Mouse (Mus musculus): ENCODE measurements around the gene Mtmr3. TPM values are rescaled to one million over a fixed set of nuclear protein-coding genes. Genes with fewer than 3 reads are reported as not detected.

Mtmr3 gene
- polyA plus RNA-seq (2015; fragmentation: Nextera tagmentation; extraction: Ambion mirVana) = 15.4 and 18.5 TPM in 2 replicates

DNA sequence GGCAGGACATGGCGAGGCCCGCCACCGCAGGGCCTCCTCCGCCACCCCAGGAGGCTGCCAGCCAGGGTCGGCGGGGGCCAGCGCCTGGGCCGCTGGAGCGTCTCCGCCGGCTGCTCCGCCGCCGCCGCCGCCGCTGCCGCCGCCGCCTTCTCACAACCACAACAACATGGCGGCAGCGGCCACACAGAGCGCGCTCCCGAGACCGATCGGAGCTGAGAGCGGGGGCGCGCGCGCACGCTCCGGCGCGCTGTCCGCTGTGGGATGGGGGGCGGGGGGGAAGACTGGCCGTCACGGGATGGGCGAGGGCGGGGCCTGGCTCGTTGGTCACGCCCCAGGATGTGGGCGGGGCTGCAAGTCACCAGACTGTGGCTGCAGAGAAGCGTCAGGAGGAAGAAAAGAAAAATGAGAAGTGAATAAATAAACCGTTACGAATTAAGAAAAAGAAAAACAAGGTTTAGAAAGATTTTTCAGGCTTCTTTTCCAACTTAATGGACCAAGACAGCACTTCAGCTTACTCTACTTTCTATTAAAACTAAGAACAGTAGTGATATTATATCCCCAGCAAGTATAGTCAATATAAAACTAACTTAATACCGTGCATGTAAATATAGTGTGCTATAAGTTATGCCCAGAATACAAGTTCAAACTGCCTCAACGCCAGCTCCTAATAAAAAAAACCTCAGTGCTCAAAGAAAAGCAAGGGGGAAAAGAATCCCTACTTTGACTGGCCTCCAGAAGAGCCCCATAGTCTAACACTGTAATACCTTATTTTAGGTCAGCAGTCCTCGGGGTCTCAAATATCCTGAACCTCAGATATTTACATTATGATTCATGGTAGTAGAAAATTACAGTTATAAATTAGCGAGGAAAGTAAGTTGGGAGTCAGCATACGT lies at the start of gene Mtmr3:
TSS of gene Mtmr3 (minus strand) at position 256 of the 893 bp plus-strand sequence.
- Histone ChIP-seq H3K9ac (ENCODE audit: low read depth, low read length) (peak within 1 kb of the TSS; percentile 99), H3K27me3 (replicated peaks; ENCODE audit: control insufficient read depth, insufficient read depth, low read length) (no peaks in the 10 kb centered on the region), H3K36me3 (ENCODE audit: control insufficient read depth, insufficient read depth, low read length) (no peaks in the 10 kb centered on the region), H3K27ac (ENCODE audit: low read length) (peak within 1 kb of the TSS; percentile 93), H3K9me3 (ENCODE audit: control insufficient read depth, low read length) (no peaks in the 10 kb centered on the region), H3K4me1 (ENCODE audit: control insufficient read depth, insufficient read depth, low read length) (peaks cover 8% of the 10 kb centered on the region), H3K4me2 (ENCODE audit: low read depth, low read length) (peak within 1 kb of the TSS; percentile 67), H3K4me3 (ENCODE audit: low read length) (peak within 1 kb of the TSS; percentile 98)
- peak; percentile 95 for ATAC-seq
- 3% methylated on average over 51 of the region's 53 CpGs for WGBS

- H3K36me3 ChIP-seq (ENCODE audit: control insufficient read depth, insufficient read depth, low read length) = peaks cover 2% of the 10 kb centered on the region
These were observed 49.1 kb upstream of the Mtmr3 start for GRCm38 (mm10) chr11:4643722-4644121.

DNA sequence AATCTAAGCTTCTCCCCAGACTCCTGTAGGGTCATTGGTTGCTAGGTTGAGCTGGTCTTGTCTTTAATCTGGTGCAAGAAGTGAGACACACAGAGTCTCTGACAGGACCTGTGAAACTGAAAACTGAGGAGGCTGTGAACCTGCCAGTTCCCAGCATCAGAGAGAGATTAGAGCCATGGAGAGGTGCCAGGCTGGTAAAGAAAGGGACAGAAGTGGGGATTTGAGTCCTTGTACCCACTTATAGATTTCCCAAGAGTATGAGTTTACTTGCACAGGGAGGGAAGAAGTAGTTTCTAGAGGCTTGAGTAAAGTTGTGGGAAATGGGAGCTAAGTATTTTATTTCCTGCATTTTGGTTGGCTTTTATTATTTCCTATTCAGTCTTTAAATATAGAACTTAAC lies 46.5 kb upstream of the Mtmr3 start:
- no peak for ATAC-seq
- Histone ChIP-seq H3K9me3 (ENCODE audit: control insufficient read depth, low read length) (no peaks in the 10 kb centered on the region), H3K27me3 (replicated peaks; ENCODE audit: control insufficient read depth, insufficient read depth, low read length) (no peaks in the 10 kb centered on the region)

More at GRCm38 (mm10) chr11:4643722-4644121, 49.1 kb upstream of the Mtmr3 start:
- Histone ChIP-seq H3K9ac (ENCODE audit: low read depth, low read length) (no peak overlapping the region), H3K27me3 (replicated peaks; ENCODE audit: control insufficient read depth, insufficient read depth, low read length) (no peaks in the 10 kb centered on the region), H3K4me2 (ENCODE audit: low read depth, low read length) (no peak overlapping the region), H3K27ac (ENCODE audit: low read length) (no peak overlapping the region), H3K4me1 (ENCODE audit: control insufficient read depth, insufficient read depth, low read length) (peaks cover under 1% of the 10 kb centered on the region; the same call in 1 of the 2 replicates), H3K9me3 (ENCODE audit: control insufficient read depth, low read length) (no peaks in the 10 kb centered on the region), H3K4me3 (ENCODE audit: low read length) (no peak overlapping the region)
- WGBS = 71% methylated on average over 5 of the region's 5 CpGs
- ATAC-seq = no peak

DNA sequence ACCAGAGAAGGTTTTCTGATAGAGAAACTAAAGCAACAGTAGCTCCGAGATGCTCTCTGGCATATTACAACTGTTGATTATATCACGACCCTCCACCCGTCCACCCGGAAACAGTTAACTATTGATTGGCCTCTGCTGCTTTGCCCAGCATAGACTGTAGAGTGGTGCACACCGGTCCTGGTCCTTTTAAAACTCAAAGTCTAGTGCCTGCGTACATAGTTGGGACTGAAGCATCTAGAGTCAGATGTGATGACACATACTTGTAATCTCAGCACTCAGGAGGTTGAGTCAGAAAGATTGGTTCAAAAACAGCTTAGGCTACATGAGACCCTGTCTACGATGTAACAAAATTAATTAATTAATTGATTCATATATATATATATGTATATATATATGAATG lies 43.6 kb upstream of the Mtmr3 start:
- peak overlapping the region; percentile 78 for H3K9ac ChIP-seq (ENCODE audit: low read depth, low read length)
- H3K36me3 ChIP-seq (ENCODE audit: control insufficient read depth, insufficient read depth, low read length) = no peaks in the 10 kb centered on the region
- H3K4me2 ChIP-seq (ENCODE audit: low read depth, low read length) = peak overlapping the region; percentile 82
- ATAC-seq = peak; percentile 29
- H3K4me1 ChIP-seq (ENCODE audit: control insufficient read depth, insufficient read depth, low read length) = peaks cover 8% of the 10 kb centered on the region; the same call in 1 of the 2 replicates
- peak overlapping the region; percentile 91 for H3K27ac ChIP-seq (ENCODE audit: low read length)
- H3K9me3 ChIP-seq (ENCODE audit: control insufficient read depth, low read length) = no peaks in the 10 kb centered on the region
- no peaks in the 10 kb centered on the region for H3K27me3 ChIP-seq (replicated peaks; ENCODE audit: control insufficient read depth, insufficient read depth, low read length)
- WGBS = 14% methylated on average over 7 of the region's 7 CpGs
- H3K4me3 ChIP-seq (ENCODE audit: low read length) = peak overlapping the region; percentile 70

More for the DNA sequence above, 46.5 kb upstream of the Mtmr3 start:
- Histone ChIP-seq H3K9ac (ENCODE audit: low read depth, low read length) (no peak overlapping the region), H3K4me1 (ENCODE audit: control insufficient read depth, insufficient read depth, low read length) (peaks cover 8% of the 10 kb centered on the region; the same call in 1 of the 2 replicates), H3K4me3 (ENCODE audit: low read length) (no peak overlapping the region), H3K27ac (ENCODE audit: low read length) (no peak overlapping the region), H3K4me2 (ENCODE audit: low read depth, low read length) (no peak overlapping the region), H3K36me3 (ENCODE audit: control insufficient read depth, insufficient read depth, low read length) (no peaks in the 10 kb centered on the region; the same call in 1 of the 2 replicates)

DNA sequence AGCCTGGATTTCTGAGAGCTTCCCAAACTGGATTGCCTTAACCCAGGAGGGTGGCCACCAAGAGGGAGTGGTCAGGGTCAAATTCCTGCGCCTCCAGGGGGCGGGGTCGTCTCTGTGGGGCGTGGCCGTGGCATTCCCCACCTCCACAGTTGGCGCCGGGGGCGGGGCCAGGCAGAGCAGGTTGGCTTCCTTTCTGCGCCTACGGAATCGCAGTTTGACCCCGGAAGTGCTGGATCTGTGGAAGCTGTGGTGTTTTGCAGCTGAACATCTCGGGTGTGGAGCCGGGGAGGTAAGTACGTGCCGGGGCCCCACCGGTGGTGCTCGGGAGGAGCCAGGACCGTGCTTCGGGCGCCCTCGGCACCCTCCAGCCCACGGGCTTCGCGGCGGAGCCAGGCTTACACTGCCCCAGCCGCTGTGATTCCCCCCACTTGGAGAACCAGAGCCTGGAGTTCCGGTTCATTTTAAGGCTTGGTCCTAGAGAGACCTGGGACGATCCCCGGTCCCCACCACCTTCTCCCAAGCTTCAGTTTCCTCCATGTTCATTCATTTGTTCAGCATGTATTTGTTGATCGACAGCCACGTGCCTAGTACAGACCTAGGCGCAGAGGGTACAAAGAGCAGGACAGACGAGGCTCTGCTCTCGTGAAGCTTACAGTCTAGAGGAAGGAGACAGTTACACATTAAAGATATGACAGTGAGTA lies 43.0 kb upstream of the Mtmr3 start, which contains the start of gene Ascc2:
TSS of gene Ascc2 (plus strand) at position 214 of the 701 bp plus-strand sequence.
- H3K36me3 ChIP-seq (ENCODE audit: control insufficient read depth, insufficient read depth, low read length) = no peaks in the 10 kb centered on the region
- peak within 1 kb of the TSS; percentile 91 for H3K27ac ChIP-seq (ENCODE audit: low read length)
- no peaks in the 10 kb centered on the region for H3K9me3 ChIP-seq (ENCODE audit: control insufficient read depth, low read length)
- ATAC-seq = peak; percentile 96
- WGBS = under 1% methylated on average over 35 of the region's 35 CpGs
- peak within 1 kb of the TSS; percentile 82 for H3K4me2 ChIP-seq (ENCODE audit: low read depth, low read length)
- no peaks in the 10 kb centered on the region for H3K27me3 ChIP-seq (replicated peaks; ENCODE audit: control insufficient read depth, insufficient read depth, low read length)
- H3K4me3 ChIP-seq (ENCODE audit: low read length) = peak within 1 kb of the TSS; percentile 70
- H3K4me1 ChIP-seq (ENCODE audit: control insufficient read depth, insufficient read depth, low read length) = peaks cover 8% of the 10 kb centered on the region; the same call in 1 of the 2 replicates
- peak within 1 kb of the TSS; percentile 78 for H3K9ac ChIP-seq (ENCODE audit: low read depth, low read length)

DNA sequence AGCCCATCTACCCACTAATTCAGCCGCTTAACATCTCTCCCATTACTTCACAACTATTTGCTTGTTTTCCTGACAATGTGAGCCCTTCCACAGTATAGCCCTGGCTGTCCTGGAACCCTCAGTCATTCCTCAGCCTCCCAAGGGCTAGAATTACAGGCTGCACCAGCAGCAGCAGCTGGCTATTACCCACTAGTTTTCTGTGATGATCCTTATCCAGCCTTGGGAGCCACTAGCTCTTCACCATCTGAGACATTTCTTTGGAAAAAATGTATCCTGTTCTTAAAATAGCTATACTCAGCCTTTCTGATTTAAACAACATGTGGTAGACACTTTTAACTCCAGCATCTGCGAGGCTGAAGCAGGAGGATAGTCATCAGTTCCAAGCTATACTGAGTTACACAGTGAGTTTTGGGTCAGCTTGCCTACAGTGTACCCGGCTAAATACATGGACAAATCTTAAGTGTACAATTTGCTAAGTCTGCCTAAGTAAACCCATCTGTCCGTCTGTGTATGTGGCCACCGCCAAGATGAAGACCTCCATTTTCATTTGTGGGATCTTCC lies 42.2 kb upstream of the Mtmr3 start:
- peak overlapping the region; percentile 78; the same call in 1 of the 2 replicates for H3K9ac ChIP-seq (ENCODE audit: low read depth, low read length)
- H3K4me1 ChIP-seq (ENCODE audit: control insufficient read depth, insufficient read depth, low read length) = peaks cover 8% of the 10 kb centered on the region; the same call in 1 of the 2 replicates
- no peaks in the 10 kb centered on the region for H3K27me3 ChIP-seq (replicated peaks; ENCODE audit: control insufficient read depth, insufficient read depth, low read length)
- H3K36me3 ChIP-seq (ENCODE audit: control insufficient read depth, insufficient read depth, low read length) = no peaks in the 10 kb centered on the region
- WGBS = 46% methylated on average over 5 of the region's 5 CpGs
- H3K27ac ChIP-seq (ENCODE audit: low read length) = peak overlapping the region; percentile 91
- peak overlapping the region; percentile 82 for H3K4me2 ChIP-seq (ENCODE audit: low read depth, low read length)
- H3K9me3 ChIP-seq (ENCODE audit: control insufficient read depth, low read length) = no peaks in the 10 kb centered on the region
- peak overlapping the region; percentile 70 for H3K4me3 ChIP-seq (ENCODE audit: low read length)
- ATAC-seq = peak; percentile 21

GRCm38 (mm10) chr11:4634395-4634794 lies 39.7 kb upstream of the Mtmr3 start:
- Histone ChIP-seq H3K4me1 (ENCODE audit: control insufficient read depth, insufficient read depth, low read length) (peaks cover 8% of the 10 kb centered on the region; the same call in 1 of the 2 replicates), H3K4me3 (ENCODE audit: low read length) (no peak overlapping the region), H3K36me3 (ENCODE audit: control insufficient read depth, insufficient read depth, low read length) (no peaks in the 10 kb centered on the region), H3K27me3 (replicated peaks; ENCODE audit: control insufficient read depth, insufficient read depth, low read length) (no peaks in the 10 kb centered on the region), H3K4me2 (ENCODE audit: low read depth, low read length) (no peak overlapping the region), H3K9ac (ENCODE audit: low read depth, low read length) (no peak overlapping the region), H3K9me3 (ENCODE audit: control insufficient read depth, low read length) (no peaks in the 10 kb centered on the region), H3K27ac (ENCODE audit: low read length) (no peak overlapping the region)
- ATAC-seq = no peak
- WGBS = 77% methylated on average over 5 of the region's 5 CpGs

GRCm38 (mm10) chr11:4633420-4633819 lies 38.8 kb upstream of the Mtmr3 start:
- H3K9ac ChIP-seq (ENCODE audit: low read depth, low read length) = no peak overlapping the region
- no peak overlapping the region for H3K4me3 ChIP-seq (ENCODE audit: low read length)
- WGBS = 47% methylated on average over 2 of the region's 2 CpGs
- H3K4me2 ChIP-seq (ENCODE audit: low read depth, low read length) = no peak overlapping the region
- H3K27ac ChIP-seq (ENCODE audit: low read length) = no peak overlapping the region
- 0 out of 2 replicates have a peak, but pooled peaks cover 5% of the 10 kb centered on the region for H3K4me1 ChIP-seq (ENCODE audit: control insufficient read depth, insufficient read depth, low read length)
- no peaks in the 10 kb centered on the region for H3K9me3 ChIP-seq (ENCODE audit: control insufficient read depth, low read length)
- no peaks in the 10 kb centered on the region for H3K27me3 ChIP-seq (replicated peaks; ENCODE audit: control insufficient read depth, insufficient read depth, low read length)
- no peak for ATAC-seq
- no peaks in the 10 kb centered on the region for H3K36me3 ChIP-seq (ENCODE audit: control insufficient read depth, insufficient read depth, low read length)

- H3K9me3 ChIP-seq (ENCODE audit: control insufficient read depth, low read length) = no peaks in the 10 kb centered on the region
- H3K27me3 ChIP-seq (replicated peaks; ENCODE audit: control insufficient read depth, insufficient read depth, low read length) = no peaks in the 10 kb centered on the region
- H3K9ac ChIP-seq (ENCODE audit: low read depth, low read length) = no peak overlapping the region
- H3K27ac ChIP-seq (ENCODE audit: low read length) = no peak overlapping the region
- no peaks in the 10 kb centered on the region for H3K36me3 ChIP-seq (ENCODE audit: control insufficient read depth, insufficient read depth, low read length)
- ATAC-seq = no peak
- H3K4me2 ChIP-seq (ENCODE audit: low read depth, low read length) = no peak overlapping the region
- no peak overlapping the region for H3K4me3 ChIP-seq (ENCODE audit: low read length)
- no peaks in the 10 kb centered on the region for H3K4me1 ChIP-seq (ENCODE audit: control insufficient read depth, insufficient read depth, low read length)
- 21% methylated on average over 8 of the region's 8 CpGs for WGBS
These were observed 35.2 kb upstream of the Mtmr3 start for GRCm38 (mm10) chr11:4629861-4630280.

Measured in intestine, embryonic 16.5 days (tissue).